Mouse (Mus musculus) lung, embryonic 15.5 days (tissue): ENCODE data around the gene Cox19. TPM values are rescaled to one million over a fixed set of nuclear protein-coding genes. Genes with fewer than 3 reads are reported as not detected.
A peak's percentile ranks its signal among the peaks of the same experiment; 100 is the strongest.

Source experiments
- ATAC-seq: fragments of 200-750 bp; cut with Nextera tagmentation; 2 replicates; pipeline ENCODE4 v1.8.0; 2017; ENCODE audit warnings: moderate number of reproducible peaks, borderline replicate concordance; ENCODE audit not compliant: low FRiP score, low TSS enrichment; ENCODE audit errors: extremely low read depth
- H3K27ac ChIP-seq: fragments of 300-500 bp; sonication (generic); 2 replicates; pipeline ENCODE4 v1.5.1; 2015; ENCODE audit warnings: moderate library complexity, mild to moderate bottlenecking, inconsistent platforms
- H3K27me3 ChIP-seq: fragments of 300-500 bp; sonication (generic); 2 replicates; pipeline ENCODE4 v1.6.1; 2015; ENCODE audit warnings: inconsistent platforms
- H3K36me3 ChIP-seq: fragments of 300-500 bp; sonication (generic); 2 replicates; pipeline ENCODE4 v1.6.1; 2015; ENCODE audit warnings: inconsistent platforms
- H3K4me1 ChIP-seq: fragments of 300-500 bp; sonication (generic); 2 replicates; pipeline ENCODE4 v1.6.1; 2015; ENCODE audit warnings: inconsistent platforms
- H3K4me2 ChIP-seq: fragments of 300-500 bp; sonication (generic); 2 replicates; pipeline ENCODE4 v1.6.1; 2015; ENCODE audit warnings: inconsistent platforms, mild to moderate bottlenecking, moderate library complexity
- H3K4me3 ChIP-seq: fragments of 300-500 bp; sonication (generic); 2 replicates; pipeline ENCODE4 v1.5.1; 2015; ENCODE audit warnings: mild to moderate bottlenecking, inconsistent platforms
- H3K9ac ChIP-seq: fragments of 300-500 bp; sonication (generic); 2 replicates; pipeline ENCODE4 v1.6.1; 2015; ENCODE audit warnings: inconsistent platforms
- H3K9me3 ChIP-seq: fragments of 300-500 bp; sonication (generic); 2 replicates; pipeline ENCODE4 v1.6.1; 2016; ENCODE audit warnings: inconsistent platforms
- WGBS: fragments of 180-500 bp; shearing (Covaris S2); methylation state at CpG from one replicate; pipeline ENCODE4 v1.1.7; 2015; 5-methylcytosine and 5-hydroxymethylcytosine counted together
- polyA plus RNA-seq: library from polyadenylated mRNA; unstranded; fragments of >200 nt; fragmentation: Nextera tagmentation; extraction: Ambion mirVana; gene quantifications from 2 replicates; pipeline ENCODE4 v1.2.1, GENCODE M21; 2015

Cox19 gene
- 89.6 and 92.9 TPM in 2 replicates for polyA plus RNA-seq

GRCm38 (mm10) chr5:139351134-139351533, at the start of gene Cox19:
Cox19 (minus strand) TSS chr5:139351418.
- Histone ChIP-seq H3K9ac (no peak within 1 kb of the TSS; the same call in 1 of the 2 replicates), H3K4me3 (no peak within 1 kb of the TSS), H3K4me2 (no peak within 1 kb of the TSS), H3K27me3 (peaks cover 6% of the 10 kb centered on the region; the same call in 1 of the 2 replicates), H3K4me1 (peaks cover 9% of the 10 kb centered on the region; the same call in 1 of the 2 replicates), H3K27ac (no peak within 1 kb of the TSS), H3K36me3 (no peaks in the 10 kb centered on the region), H3K9me3 (no peaks in the 10 kb centered on the region)
- ATAC-seq, result no peak
- WGBS, result 46% methylated on average over 5 of the region's 5 CpGs

GRCm38 (mm10) chr5:139399991-139400390, 48.8 kb upstream of the Cox19 start:
- no peak for ATAC-seq
- no peak overlapping the region for H3K4me3 ChIP-seq
- no peaks in the 10 kb centered on the region for H3K27me3 ChIP-seq
- H3K4me2 ChIP-seq, result no peak overlapping the region
- H3K27ac ChIP-seq, result no peak overlapping the region
- H3K9me3 ChIP-seq, result no peaks in the 10 kb centered on the region
- no peaks in the 10 kb centered on the region for H3K36me3 ChIP-seq
- H3K9ac ChIP-seq, result no peak overlapping the region
- WGBS, result 72% methylated on average over 14 of the region's 14 CpGs
- H3K4me1 ChIP-seq, result peaks cover 5% of the 10 kb centered on the region

- Histone ChIP-seq H3K4me1 (peaks cover 5% of the 10 kb centered on the region), H3K9ac (no peak overlapping the region), H3K27ac (no peak overlapping the region), H3K4me2 (no peak overlapping the region), H3K27me3 (no peaks in the 10 kb centered on the region), H3K4me3 (no peak overlapping the region), H3K9me3 (no peaks in the 10 kb centered on the region), H3K36me3 (0 out of 2 replicates have a peak, but pooled peaks cover 5% of the 10 kb centered on the region)
- no peak for ATAC-seq
- WGBS, result 79% methylated on average over 5 of the region's 5 CpGs
These were observed 47.6 kb upstream of the Cox19 start for GRCm38 (mm10) chr5:139398786-139399185.

GRCm38 (mm10) chr5:139397959-139398753, 46.9 kb upstream of the Cox19 start:
- no peak overlapping the region for H3K9ac ChIP-seq
- H3K4me3 ChIP-seq, result no peak overlapping the region
- 0 out of 2 replicates have a peak, but pooled peaks cover 5% of the 10 kb centered on the region for H3K36me3 ChIP-seq
- H3K27ac ChIP-seq, result no peak overlapping the region
- peaks cover 5% of the 10 kb centered on the region for H3K4me1 ChIP-seq
- no peaks in the 10 kb centered on the region for H3K9me3 ChIP-seq
- WGBS, result 31% methylated on average over 5 of the region's 5 CpGs
- H3K27me3 ChIP-seq, result no peaks in the 10 kb centered on the region
- no peak overlapping the region for H3K4me2 ChIP-seq
- peak; percentile 70 for ATAC-seq

- Histone ChIP-seq H3K27ac (no peak overlapping the region), H3K4me1 (peaks cover 5% of the 10 kb centered on the region), H3K4me2 (no peak overlapping the region), H3K9me3 (no peaks in the 10 kb centered on the region), H3K9ac (no peak overlapping the region), H3K36me3 (peaks cover 5% of the 10 kb centered on the region; the same call in 1 of the 2 replicates), H3K4me3 (no peak overlapping the region), H3K27me3 (no peaks in the 10 kb centered on the region)
- WGBS, result 89% methylated on average over 4 of the region's 4 CpGs
- no peak for ATAC-seq
These were observed 46.2 kb upstream of the Cox19 start for GRCm38 (mm10) chr5:139397359-139397916.

- ATAC-seq, result no peak
- H3K27ac ChIP-seq, result no peak overlapping the region
- peaks cover 10% of the 10 kb centered on the region for H3K4me1 ChIP-seq
- H3K36me3 ChIP-seq, result peaks cover 5% of the 10 kb centered on the region; the same call in 1 of the 2 replicates
- no peak overlapping the region for H3K9ac ChIP-seq
- 86% methylated on average over 4 of the region's 4 CpGs for WGBS
- H3K9me3 ChIP-seq, result no peaks in the 10 kb centered on the region
- H3K4me3 ChIP-seq, result no peak overlapping the region
- no peaks in the 10 kb centered on the region for H3K27me3 ChIP-seq
- H3K4me2 ChIP-seq, result no peak overlapping the region
These were observed 44.3 kb upstream of the Cox19 start for GRCm38 (mm10) chr5:139395528-139395927.

GRCm38 (mm10) chr5:139394399-139394798, 43.2 kb upstream of the Cox19 start:
- Histone ChIP-seq H3K4me3 (no peak overlapping the region), H3K27me3 (no peaks in the 10 kb centered on the region), H3K9me3 (no peaks in the 10 kb centered on the region), H3K36me3 (peaks cover 5% of the 10 kb centered on the region; the same call in 1 of the 2 replicates), H3K27ac (no peak overlapping the region), H3K4me1 (peaks cover 18% of the 10 kb centered on the region), H3K9ac (no peak overlapping the region), H3K4me2 (no peak overlapping the region)
- ATAC-seq, result no peak
- 70% methylated on average over 7 of the region's 7 CpGs for WGBS

GRCm38 (mm10) chr5:139393197-139393588, 42.0 kb upstream of the Cox19 start:
- H3K27me3 ChIP-seq, result no peaks in the 10 kb centered on the region
- peaks cover 27% of the 10 kb centered on the region for H3K4me1 ChIP-seq
- no peaks in the 10 kb centered on the region for H3K9me3 ChIP-seq
- ATAC-seq, result no peak
- H3K9ac ChIP-seq, result no peak overlapping the region
- 87% methylated on average over 16 of the region's 16 CpGs for WGBS
- H3K36me3 ChIP-seq, result peaks cover 5% of the 10 kb centered on the region; the same call in 1 of the 2 replicates
- H3K4me3 ChIP-seq, result no peak overlapping the region
- H3K27ac ChIP-seq, result no peak overlapping the region
- no peak overlapping the region for H3K4me2 ChIP-seq

GRCm38 (mm10) chr5:139392219-139393196, 41.3 kb upstream of the Cox19 start:
- Histone ChIP-seq H3K36me3 (peaks cover 5% of the 10 kb centered on the region; the same call in 1 of the 2 replicates), H3K9me3 (no peaks in the 10 kb centered on the region), H3K4me2 (no peak overlapping the region), H3K27me3 (no peaks in the 10 kb centered on the region), H3K27ac (no peak overlapping the region), H3K4me1 (peaks cover 32% of the 10 kb centered on the region), H3K9ac (no peak overlapping the region), H3K4me3 (no peak overlapping the region)
- WGBS, result 89% methylated on average over 37 of the region's 37 CpGs
- no peak for ATAC-seq

- peaks cover 5% of the 10 kb centered on the region; the same call in 1 of the 2 replicates for H3K36me3 ChIP-seq
- H3K27ac ChIP-seq, result no peak overlapping the region
- no peak for ATAC-seq
- peaks cover 38% of the 10 kb centered on the region for H3K4me1 ChIP-seq
- no peak overlapping the region for H3K9ac ChIP-seq
- no peak overlapping the region for H3K4me3 ChIP-seq
- 71% methylated on average over 11 of the region's 11 CpGs for WGBS
- no peak overlapping the region for H3K4me2 ChIP-seq
- H3K9me3 ChIP-seq, result no peaks in the 10 kb centered on the region
- H3K27me3 ChIP-seq, result no peaks in the 10 kb centered on the region
These were observed 40.2 kb upstream of the Cox19 start for GRCm38 (mm10) chr5:139391309-139391990.
